Mouse (Mus musculus): ENCODE data around the gene Cpm.

The Cpm gene

GRCm38 (mm10) chr10:117676644-117677313 lies 47.5 kb downstream of the Cpm start:
- no peak for DNase-seq

- DNase-seq, result no peak
These were observed 48.4 kb downstream of the Cpm start for GRCm38 (mm10) chr10:117677494-117678236.

DNA sequence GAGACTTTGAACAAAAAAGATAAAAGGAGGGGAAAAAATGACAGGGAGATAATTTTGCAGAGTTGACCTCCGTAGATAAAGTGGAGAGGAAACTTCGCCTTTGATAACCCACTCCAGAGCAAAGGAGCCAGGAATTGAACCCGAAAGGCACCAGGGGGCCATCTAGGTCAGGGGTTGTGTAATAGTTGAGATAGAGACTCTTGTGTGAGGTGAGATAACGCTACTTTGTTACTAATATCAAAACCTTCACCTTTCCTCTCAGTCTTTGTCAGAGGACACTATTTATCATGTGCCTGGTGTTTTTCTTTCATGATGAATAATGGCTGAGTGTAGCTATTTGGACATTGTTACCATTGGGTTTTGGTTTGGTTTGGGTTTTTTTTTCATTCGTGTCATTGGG lies 49.1 kb downstream of the Cpm start:
- no peak for DNase-seq

DNA sequence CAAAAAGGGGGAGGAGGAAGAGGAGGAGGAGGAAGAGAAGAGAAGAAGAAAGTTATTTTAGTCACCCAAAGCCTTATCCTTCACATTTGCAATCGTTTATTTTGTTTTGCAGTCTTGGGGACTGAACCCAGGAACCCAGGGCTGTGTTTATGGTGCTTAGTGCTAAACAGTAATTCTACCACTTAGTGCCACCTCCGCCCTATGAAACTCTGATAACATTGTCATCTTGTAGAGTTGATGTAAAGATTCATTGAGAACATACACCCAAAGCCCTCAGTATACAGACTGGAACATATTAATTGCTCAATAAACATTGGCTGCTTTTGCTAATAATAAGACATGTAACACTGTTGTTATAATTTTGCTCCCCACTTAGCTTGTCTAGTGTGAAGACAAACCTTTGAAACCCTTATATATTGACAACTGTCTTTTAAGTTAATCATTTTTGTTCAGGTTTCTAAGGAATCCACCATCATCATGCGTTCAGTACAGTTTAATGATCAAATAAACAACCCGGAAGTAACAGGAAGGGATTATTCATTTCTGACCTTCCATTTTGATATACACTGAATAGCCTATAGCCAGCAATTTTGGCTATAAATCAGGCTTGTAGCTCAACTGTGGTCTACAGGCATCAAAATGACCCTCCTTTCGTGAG lies 49.9 kb downstream of the Cpm start:
- no peak for DNase-seq

- DNase-seq, result no peak
These were observed 50.7 kb downstream of the Cpm start for GRCm38 (mm10) chr10:117679963-117680473.

GRCm38 (mm10) chr10:117680868-117681513 lies 51.7 kb downstream of the Cpm start:
- no peak for DNase-seq

DNA sequence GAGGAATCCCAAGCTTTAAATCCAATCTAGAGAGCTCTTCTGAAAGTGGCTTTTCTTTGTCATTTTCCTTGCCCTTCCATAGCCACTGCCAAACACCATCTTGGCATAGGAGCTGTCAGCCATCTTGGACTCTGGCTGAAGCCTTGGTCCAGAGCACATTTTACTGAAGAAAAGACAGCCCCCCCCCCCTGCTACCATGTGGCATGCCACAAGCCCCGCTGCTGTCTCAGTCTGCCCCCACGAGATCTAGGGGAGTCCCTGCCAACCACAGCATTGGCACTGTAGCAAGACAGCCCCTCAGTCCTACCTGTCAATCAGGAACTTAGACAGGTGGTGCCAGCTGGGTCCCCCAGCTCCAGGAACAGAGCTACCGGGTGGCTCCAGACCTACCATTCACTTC lies 52.2 kb downstream of the Cpm start:
- no peak for DNase-seq

DNA sequence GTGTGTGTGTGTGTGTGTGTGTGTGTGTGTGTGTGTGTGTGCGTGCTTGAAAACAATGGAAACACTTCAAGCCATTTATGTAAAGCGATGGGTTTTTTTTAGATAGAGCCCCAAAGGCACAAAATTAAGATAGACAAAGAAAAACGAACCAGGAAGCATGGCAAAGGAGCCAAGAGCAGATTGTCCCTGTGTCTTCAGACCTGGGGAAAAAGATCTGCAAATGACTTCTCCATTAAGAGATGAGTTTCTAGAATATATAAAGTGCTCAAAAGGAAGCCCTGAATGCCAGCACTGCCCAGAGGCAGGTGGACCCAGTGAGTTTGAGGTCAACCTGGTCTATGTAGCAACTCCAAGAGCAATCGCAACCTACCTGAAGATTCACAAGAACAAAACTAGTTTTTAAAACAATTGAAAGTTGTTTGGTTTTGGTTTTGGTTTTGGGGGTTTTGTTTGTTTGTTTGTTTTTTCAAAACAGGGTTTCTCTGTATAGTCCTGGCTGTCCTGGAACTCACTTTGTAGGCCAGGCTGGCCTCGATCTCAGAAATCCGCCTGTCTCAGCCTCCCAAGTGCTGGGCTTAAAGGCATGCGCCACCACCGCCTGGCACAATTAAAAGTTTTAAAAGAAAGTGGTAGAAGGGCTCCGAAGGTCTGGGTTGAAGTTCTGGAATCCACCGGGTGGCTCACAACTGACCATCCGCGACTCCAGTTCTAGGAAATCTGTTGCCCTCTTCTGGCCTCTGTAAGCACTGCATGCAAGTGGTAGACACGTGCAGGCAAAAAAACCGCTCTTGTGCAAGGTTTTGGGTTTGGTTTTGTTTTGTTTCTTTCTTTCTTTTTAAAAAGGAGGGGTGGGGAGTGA lies 52.9 kb downstream of the Cpm start:
- peak; percentile 57 for DNase-seq

DNA sequence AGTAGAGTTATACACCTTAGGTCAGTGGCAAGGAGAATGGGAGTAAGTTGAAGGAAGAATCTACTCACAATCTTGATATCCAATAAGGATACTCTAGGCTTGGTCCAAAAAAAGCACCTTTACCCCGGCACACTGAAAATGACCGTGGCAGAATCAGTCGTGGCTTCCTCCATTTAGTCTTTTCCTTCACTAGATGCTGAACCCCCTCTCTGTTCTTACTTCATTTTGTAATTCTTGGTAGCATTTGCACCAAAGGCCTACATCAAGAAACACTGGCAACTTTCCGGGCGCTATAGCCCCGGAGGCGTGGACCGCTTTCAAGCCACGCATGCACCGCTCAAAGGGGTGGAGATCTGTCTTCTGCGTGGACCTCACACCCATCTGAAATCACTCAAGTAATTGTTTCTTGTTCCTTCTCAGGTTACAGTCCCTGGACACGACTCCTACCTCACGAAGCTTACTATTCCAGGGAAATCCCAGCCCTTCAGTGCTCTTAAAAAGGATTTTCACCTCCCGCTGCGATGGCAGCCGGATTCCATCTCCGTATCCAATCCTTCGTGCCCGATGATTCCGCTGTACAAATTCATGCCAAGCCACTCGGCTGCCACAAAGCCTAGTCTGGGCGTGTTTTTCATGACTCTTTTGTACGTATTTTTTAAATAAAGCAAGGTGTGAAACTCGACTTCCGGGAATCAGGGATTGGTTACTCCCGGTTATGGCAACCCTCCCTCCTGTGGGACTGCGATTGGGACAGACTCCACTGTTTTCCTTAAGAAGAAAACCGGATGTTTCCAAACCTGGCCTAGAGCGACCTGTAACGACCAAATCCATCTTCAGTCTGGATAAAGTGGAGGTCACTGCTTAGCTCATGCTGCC lies 53.8 kb downstream of the Cpm start:
- no peak for DNase-seq

GRCm38 (mm10) chr10:117683734-117684037 lies 54.4 kb downstream of the Cpm start:
- no peak for DNase-seq

DNA sequence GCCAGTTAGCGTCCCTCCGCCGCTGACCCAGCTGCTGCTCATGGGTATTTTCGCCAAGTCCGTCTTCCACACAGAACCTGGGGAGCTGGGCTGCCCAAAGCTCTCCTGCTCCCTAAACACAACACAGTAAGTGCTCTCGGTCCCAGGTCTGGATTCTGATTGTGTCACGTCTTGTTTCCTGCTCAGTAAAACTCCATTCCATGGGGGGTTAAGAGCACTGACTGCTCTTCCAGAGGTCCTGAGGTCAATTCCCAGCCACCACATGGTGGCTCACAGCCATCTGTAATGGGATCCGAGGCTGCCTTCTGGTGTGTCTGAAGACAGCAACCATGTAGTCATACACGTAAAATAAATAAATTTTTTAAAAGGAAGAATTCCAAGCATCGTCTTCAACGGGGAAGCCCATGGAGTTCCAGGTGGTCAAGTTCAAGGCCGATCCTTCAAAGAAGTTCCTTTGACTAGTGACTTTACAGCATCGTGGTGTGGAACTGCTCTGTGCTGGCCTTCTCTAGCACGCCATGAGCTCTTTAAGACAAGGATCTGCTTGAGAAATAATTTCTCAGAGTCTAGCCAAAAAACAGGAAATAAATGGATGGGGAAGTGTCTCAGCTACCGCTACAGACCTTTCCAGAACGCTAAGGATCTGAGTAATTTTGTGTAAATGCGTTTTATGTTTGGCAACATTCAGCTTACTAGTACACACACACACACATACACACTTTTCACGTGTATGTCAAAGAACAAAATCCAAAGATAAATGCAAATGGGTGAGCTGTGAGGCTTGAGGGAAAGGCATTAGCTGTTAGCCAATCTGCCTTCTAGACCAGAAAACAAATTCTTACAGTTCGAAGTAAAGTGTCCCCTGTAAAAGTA lies 55.2 kb downstream of the Cpm start:
- DNase-seq, result no peak

DNA sequence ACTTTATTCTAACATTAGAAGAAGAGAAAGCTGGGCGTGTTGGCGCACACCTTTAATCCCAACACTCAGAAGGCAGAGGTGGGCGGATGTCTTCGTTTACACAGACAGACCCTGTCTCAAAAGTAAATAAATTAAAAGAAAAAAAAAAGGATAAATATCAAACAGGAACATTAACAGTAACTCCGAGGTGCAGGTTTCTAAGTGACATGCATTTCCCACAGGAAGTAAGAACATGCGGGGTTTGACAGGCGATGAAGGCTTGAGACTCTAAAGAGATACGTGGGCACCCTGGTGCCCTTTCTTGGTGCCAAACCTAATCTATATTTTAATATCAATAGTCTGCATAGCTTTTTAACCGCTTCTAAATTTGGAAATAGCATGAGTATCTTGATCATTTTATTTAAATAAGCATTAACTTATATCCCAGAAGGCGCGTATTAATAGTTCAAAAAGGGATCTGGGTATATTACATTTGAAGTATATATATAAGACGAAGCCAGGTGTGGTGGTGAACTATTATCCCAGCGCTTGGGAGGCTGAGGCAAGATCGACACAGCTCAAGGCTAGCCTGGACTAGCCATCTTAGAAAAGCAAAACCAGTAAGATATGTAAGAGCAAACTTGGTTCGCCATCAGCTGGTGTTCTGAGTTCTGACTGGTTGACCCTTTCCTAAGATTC lies 56.0 kb downstream of the Cpm start:
- no peak for DNase-seq

DNA sequence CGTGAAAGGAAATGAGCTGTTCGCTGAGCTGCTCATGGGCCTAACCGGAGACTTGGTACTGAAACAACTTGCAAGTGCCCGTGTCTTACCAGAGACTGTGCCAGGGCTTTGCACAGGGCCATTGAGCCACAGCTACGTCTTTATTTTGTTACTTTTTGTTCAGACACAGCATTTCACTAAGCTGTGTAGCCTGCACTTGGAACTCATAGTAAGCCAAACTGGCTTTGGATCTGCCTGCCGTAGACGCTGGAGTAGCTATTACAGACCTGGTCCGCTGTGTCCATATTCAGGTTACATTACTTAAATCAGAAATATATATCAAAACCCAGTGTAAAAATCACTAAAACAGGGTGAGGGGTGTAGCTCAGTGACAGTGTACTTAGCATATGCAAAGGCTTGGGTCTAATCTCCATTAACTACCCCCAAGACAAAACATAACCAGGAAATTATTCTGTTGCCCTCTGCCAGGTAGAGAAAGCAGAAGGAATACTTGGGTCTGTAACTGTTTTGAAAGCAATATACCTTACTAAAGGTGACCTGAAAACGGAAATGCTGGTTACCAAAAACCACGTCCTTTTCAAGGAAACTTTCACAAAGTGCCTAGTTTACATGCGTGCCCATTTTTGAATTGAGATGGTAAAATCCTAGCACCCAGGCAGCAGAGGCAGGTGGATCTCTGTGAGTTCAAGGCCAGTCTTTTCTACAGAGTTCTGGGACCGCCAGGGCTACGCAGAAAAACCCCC lies 56.7 kb downstream of the Cpm start:
- DNase-seq, result no peak

GRCm38 (mm10) chr10:117687018-117687417 lies 57.7 kb downstream of the Cpm start:
- no peak for DNase-seq

GRCm38 (mm10) chr10:117687577-117687976 lies 58.3 kb downstream of the Cpm start:
- no peak for DNase-seq

DNA sequence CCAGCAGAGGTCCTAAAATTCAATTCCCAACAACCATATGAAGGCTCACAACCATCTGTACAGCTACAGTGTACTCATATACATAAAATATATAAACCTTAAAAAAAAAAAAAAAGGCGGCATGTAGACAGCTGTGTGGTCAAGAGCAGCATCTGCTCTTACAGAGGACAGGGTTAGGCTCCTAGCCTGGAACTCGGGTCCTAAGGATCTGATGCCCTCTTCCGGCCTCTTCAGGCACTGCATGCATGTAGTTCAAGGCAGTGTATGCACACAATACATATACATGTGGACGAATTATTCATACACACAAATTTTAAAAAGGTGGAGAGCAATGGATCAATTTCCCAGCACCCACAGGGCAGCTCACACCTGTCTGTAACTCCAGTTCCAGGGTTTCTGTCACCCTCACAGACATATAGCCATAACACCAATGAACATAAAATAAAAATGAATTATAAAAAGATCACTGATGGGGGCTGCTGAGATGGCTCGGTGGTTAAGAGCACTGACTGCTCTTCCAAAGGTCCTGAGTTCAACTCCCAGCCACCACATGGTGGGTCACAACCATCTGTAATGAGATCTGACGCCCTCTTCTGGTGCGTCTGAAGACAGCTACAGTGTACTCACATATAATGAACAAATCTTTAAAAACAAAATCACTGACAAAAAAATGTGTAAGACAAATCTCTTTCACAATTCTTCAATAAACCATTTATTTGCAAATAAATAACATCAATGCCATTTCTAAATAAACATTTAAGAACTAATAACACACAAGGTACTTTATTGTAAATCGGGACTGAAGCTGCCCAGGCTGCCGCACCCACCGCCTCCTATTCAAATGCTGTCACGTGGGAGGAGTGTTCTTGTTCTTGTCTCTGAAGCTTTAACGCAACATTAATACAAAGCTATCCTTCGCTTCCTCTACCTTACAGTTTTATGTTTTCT lies 59.2 kb downstream of the Cpm start:
- no peak for DNase-seq

- no peak for DNase-seq
These were observed 60.2 kb downstream of the Cpm start for GRCm38 (mm10) chr10:117689297-117690100.

All from kidney, postnatal 14 days (tissue).